Mouse (Mus musculus): Measurements from ENCODE around the gene Olfr661.

Gene Olfr661

DNA sequence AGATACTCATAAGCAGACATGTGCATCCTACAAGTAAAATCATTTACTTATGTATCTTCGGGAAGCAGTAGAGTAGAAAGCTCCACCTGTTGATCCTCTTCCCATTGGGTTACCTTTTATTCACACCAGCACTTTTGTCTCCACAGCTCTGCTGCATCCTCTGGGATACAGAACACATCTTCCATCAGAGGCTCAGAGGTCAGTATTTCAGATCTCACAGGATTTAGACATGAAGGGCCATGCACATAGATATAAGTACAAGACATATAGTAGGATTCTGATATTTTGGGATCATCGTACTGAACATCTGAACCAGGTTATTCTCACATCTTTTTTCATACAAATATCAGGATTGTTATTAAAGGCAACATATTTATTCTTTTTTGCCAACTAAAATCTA lies at the start of gene Olfr661:
Gene Olfr661 (plus strand): TSS at position 301 of the 400 bp plus-strand sequence.
- DNase-seq (ENCODE audit: low spot score in 2 of 2), result no peak

DNA sequence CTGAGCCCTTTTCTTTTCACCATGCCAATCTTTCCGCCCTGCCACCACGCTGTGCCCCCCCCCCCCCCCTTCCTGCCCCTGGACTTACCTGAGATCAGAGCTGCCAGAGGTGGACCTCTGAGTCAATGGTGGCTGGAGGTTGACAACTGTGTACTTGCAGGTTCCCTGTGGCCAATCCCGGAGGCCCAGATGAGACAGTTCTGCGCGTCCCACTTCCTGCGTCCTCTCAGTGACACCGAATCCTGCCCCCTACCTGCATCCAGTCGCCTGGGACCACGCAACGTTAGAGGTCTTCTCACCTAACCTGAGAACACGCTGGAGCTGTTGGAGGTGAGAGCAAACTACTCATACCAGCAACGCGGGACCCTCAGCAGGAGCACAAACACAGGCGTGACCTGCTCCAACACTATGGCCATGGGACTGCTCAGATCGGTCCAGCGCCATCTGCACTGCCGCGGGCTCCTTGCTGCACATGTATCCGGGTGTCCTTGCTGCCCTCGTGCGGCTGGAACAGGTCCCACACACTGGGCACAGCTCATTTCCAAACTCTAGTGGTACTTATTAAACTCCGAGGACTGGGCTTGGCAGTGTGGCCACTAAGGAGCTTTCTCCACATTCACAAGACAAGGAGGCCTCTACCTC lies 39.3 kb upstream of the Olfr661 start, which contains the start of gene Olfr658:
Gene Olfr658 (minus strand): TSS at position 465 of the 642 bp plus-strand sequence.
- peak; percentile 26 to 30 for DNase-seq (ENCODE audit: low spot score in 2 of 2)

DNA sequence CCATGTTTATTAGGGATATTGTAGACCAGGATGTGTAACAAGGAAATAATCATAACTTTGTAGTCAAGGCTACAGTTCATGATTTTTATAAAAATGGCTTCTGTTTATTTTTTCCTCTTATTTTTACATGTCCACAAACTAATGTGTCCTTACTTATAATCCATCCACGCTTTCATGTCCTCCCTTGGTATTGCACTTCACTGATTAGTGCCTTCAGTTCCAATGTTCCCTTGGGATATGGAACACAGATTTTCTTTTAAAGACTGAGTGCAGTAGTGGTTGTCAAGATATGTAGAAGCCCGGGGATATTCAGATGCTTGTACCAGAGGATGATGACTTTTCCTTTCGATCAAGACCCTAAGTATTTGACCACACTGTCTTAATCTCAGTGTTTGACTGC lies 19.8 kb upstream of the Olfr661 start, which contains the start of gene Olfr659:
Gene Olfr659 (plus strand): TSS at position 301 of the 400 bp plus-strand sequence.
- DNase-seq (ENCODE audit: low spot score in 2 of 2), result no peak
